Mouse (Mus musculus): ENCODE measurements at regions not wholly inside any gene's neighbourhood (a gene's known extent, or its start where the extent isn't known, plus 50 kb on each side); places are given as distances from the start of the nearest gene placed in this dataset.

DNA sequence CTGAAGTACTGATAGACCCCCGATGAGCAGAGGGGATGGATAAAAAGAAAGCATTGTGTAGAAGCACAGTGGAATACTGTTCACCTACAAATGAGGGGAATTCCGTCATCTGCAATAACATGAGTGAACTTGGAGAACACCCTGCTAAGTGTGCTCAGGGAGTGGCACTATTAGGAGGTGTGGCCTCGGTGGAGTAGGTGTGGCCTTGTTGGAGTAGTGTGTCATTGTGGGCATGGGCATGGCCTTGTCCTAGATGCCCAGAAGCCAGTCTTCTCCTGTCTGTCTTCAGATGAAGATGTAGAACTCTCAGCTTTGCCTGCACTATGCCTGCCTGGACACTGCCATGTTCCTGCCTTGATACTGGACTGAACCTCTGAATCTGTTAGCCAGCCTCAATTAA, 86.2 kb upstream of the Kl start:
- no peaks in the 10 kb centered on the region for H3K27me3 ChIP-seq (ENCODE audit: insufficient read depth, low read length)
- 95% methylated on average over 3 of the region's 3 CpGs for WGBS
- no peaks in the 10 kb centered on the region for H3K36me3 ChIP-seq (ENCODE audit: insufficient read depth, low read length)
- DNase-seq (ENCODE audit: low spot score) (no peak), ATAC-seq (replicated peaks; ENCODE audit: low FRiP score, low read depth) (no peak)
- no peak overlapping the region for H3K9ac ChIP-seq (ENCODE audit: low read depth, low read length)
- no peak overlapping the region for H3K4me3 ChIP-seq (replicated peaks; ENCODE audit: low read depth, low read length)
- no peaks in the 10 kb centered on the region for H3K4me1 ChIP-seq (replicated peaks; ENCODE audit: insufficient read depth, low read length)
- no peak overlapping the region for H3K27ac ChIP-seq
- no peak for TF ChIP-seq CTCF (IDR thresholded peaks at IDR 0.05; ENCODE audit: low read depth)
- H3K4me2 ChIP-seq (ENCODE audit: low read length), result no peak overlapping the region
- H3K9me3 ChIP-seq (replicated peaks; ENCODE audit: low read length), result no peaks in the 10 kb centered on the region

DNA sequence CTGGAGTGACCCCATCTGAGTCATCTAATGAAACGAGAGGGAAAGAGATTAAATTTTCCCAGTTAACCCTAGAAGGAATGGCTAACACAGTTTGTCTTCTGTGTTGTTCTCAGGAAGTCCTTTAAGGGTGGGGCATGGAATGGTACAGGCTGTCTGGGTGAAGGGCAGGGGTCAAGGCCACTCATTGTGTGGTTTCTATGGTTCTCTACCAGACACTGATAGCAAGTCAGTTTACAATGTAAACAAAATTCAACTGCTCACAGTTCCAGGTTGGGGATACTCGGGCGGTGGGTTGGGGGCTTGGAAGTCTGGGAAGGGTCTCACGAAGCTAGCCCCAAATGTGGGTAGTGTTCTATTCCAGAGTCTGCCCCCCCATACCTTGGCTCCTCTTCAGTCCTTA, 82.5 kb upstream of the Kl start:
- Histone ChIP-seq H3K36me3 (ENCODE audit: insufficient read depth, low read length) (no peaks in the 10 kb centered on the region), H3K4me1 (replicated peaks; ENCODE audit: insufficient read depth, low read length) (no peaks in the 10 kb centered on the region), H3K9ac (ENCODE audit: low read depth, low read length) (no peak overlapping the region), H3K4me3 (replicated peaks; ENCODE audit: low read depth, low read length) (no peak overlapping the region), H3K27ac (no peak overlapping the region), H3K4me2 (ENCODE audit: low read length) (no peak overlapping the region), H3K9me3 (replicated peaks; ENCODE audit: low read length) (no peaks in the 10 kb centered on the region), H3K27me3 (ENCODE audit: insufficient read depth, low read length) (no peaks in the 10 kb centered on the region)
- ATAC-seq (replicated peaks; ENCODE audit: low FRiP score, low read depth), result no peak
- DNase-seq (ENCODE audit: low spot score), result no peak
- no peak for TF ChIP-seq CTCF (IDR thresholded peaks at IDR 0.05; ENCODE audit: low read depth)
- WGBS, result 58% methylated on average over 4 of the region's 4 CpGs

DNA sequence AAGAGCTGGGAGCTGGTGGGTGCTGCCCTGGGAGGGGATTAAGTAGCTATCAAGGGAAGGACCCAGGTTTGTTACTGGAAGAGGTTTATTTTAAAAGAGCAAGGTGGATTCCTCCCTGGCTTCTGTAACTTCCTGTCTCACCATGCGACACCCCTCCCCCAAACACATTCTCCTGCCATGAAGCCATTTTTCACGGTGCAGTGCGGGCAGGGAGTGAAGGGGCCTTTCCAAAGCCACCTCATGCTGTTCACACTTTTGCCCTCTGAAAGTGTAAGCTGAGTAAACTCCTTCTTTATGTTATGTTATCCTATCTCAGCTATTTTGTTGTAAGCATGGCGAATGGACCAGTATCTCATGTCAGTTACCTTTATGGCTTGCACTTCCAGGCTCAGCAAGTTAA, 73.6 kb upstream of the Kl start:
- H3K27ac ChIP-seq, result peak overlapping the region; percentile 6; the same call in 1 of the 2 replicates
- no peaks in the 10 kb centered on the region for H3K27me3 ChIP-seq (ENCODE audit: insufficient read depth, low read length)
- H3K9ac ChIP-seq (ENCODE audit: low read depth, low read length), result no peak overlapping the region
- no peak for TF ChIP-seq CTCF (IDR thresholded peaks at IDR 0.05; ENCODE audit: low read depth)
- no peaks in the 10 kb centered on the region for H3K9me3 ChIP-seq (replicated peaks; ENCODE audit: low read length)
- H3K4me3 ChIP-seq (replicated peaks; ENCODE audit: low read depth, low read length), result no peak overlapping the region
- 31% methylated on average over 4 of the region's 4 CpGs for WGBS
- peak; percentile 25 for DNase-seq (ENCODE audit: low spot score)
- H3K36me3 ChIP-seq (ENCODE audit: insufficient read depth, low read length), result no peaks in the 10 kb centered on the region
- ATAC-seq (replicated peaks; ENCODE audit: low FRiP score, low read depth), result no peak
- H3K4me1 ChIP-seq (replicated peaks; ENCODE audit: insufficient read depth, low read length), result 0 out of 2 replicates have a peak, but pooled peaks cover 5% of the 10 kb centered on the region
- H3K4me2 ChIP-seq (ENCODE audit: low read length), result no peak overlapping the region

DNA sequence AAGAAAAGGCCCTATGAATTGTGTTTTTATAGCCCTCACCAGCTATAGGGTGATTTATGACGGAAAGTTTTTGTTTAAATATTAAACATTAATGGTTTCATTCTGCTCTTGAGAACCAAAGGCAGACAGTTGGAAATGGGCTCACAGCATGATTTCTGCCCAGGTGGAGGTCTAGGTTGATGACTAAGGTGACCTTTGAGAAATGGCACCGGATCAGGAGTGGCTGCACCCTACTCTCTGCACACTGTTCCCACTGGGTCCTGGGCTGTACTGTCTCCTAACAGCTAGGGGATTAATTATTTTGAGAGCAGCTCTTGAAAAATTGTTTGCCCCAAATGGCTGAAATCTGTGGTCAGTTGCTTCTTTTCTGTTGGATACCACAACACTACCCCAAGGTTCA, 68.7 kb upstream of the Kl start:
- no peak for TF ChIP-seq CTCF (IDR thresholded peaks at IDR 0.05; ENCODE audit: low read depth)
- no peak; the same call in 1 of the 2 replicates for ATAC-seq (replicated peaks; ENCODE audit: low FRiP score, low read depth)
- Histone ChIP-seq H3K4me1 (replicated peaks; ENCODE audit: insufficient read depth, low read length) (0 out of 2 replicates have a peak, but pooled peaks cover 5% of the 10 kb centered on the region), H3K9ac (ENCODE audit: low read depth, low read length) (no peak overlapping the region), H3K4me3 (replicated peaks; ENCODE audit: low read depth, low read length) (no peak overlapping the region), H3K36me3 (ENCODE audit: insufficient read depth, low read length) (no peaks in the 10 kb centered on the region), H3K9me3 (replicated peaks; ENCODE audit: low read length) (no peaks in the 10 kb centered on the region), H3K27ac (0 out of 2 replicates have a peak overlapping the region, but pooled peaks have one; percentile 56), H3K4me2 (ENCODE audit: low read length) (no peak overlapping the region), H3K27me3 (ENCODE audit: insufficient read depth, low read length) (no peaks in the 10 kb centered on the region)
- WGBS, result 50% methylated on average over 2 of the region's 2 CpGs
- peak; percentile 54 for DNase-seq (ENCODE audit: low spot score)

DNA sequence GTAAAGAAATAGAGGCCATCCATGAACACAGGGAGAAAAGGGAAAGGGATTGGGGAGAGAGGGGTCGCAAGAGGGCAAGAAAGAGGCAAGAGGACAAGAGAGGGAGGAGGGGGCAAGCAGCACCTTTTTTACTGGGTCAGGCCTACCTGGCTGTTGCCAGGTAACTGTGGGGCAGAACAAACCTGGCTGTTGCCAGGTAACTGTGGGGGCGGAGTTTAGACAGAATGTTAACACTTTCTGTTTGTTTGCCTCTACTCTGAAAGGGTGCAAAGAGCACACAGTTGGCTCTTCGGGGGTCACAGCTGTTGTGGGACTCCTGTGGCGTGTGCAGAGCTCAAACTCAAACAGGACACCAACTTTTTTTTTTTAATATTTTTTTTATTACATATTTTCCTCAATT, 62.3 kb upstream of the Kl start:
- ATAC-seq (replicated peaks; ENCODE audit: low FRiP score, low read depth) (no peak), DNase-seq (ENCODE audit: low spot score) (no peak)
- Histone ChIP-seq H3K4me3 (replicated peaks; ENCODE audit: low read depth, low read length) (no peak overlapping the region), H3K36me3 (ENCODE audit: insufficient read depth, low read length) (no peaks in the 10 kb centered on the region), H3K27ac (no peak overlapping the region), H3K27me3 (ENCODE audit: insufficient read depth, low read length) (no peaks in the 10 kb centered on the region), H3K9ac (ENCODE audit: low read depth, low read length) (no peak overlapping the region), H3K4me2 (ENCODE audit: low read length) (no peak overlapping the region), H3K9me3 (replicated peaks; ENCODE audit: low read length) (no peaks in the 10 kb centered on the region), H3K4me1 (replicated peaks; ENCODE audit: insufficient read depth, low read length) (peaks cover 9% of the 10 kb centered on the region)
- WGBS, result 84% methylated on average over 4 of the region's 4 CpGs
- TF ChIP-seq CTCF (IDR thresholded peaks at IDR 0.05; ENCODE audit: low read depth), result no peak

DNA sequence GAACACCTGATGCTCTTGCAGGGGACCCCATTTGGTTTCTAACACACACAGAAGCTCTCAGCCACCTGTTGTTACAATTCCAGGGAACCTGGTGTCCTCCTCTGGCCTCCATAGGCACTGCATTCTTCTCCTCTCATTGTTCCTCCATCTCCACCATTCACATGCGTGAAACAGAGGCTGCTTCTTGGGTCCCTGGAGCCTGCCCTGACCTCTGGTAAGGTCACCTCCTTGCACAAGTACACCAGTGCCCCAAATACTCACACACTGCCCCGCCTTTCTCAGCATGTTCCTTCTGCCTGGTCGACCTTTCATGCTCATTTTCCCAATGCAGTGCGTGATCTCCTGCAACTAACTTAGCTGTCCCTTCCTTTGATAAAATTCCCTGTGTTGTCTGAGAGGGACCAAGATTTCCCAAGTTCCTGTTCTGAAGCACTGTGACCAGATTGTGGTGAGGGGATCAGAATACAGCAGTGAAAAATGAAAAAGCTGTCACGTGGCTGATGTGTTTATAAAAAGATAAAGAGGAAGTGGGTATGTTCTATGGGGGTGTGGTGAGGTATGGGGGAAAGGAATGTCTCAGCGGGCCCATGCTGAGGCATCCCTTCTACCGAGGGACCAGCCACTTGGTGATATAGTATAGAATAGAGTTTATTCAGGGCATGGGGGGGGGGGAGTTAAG, 61.0 kb upstream of the Kl start:
- Histone ChIP-seq H3K4me2 (ENCODE audit: low read length) (no peak overlapping the region), H3K27me3 (ENCODE audit: insufficient read depth, low read length) (no peaks in the 10 kb centered on the region), H3K4me3 (replicated peaks; ENCODE audit: low read depth, low read length) (no peak overlapping the region), H3K9ac (ENCODE audit: low read depth, low read length) (no peak overlapping the region), H3K27ac (no peak overlapping the region), H3K9me3 (replicated peaks; ENCODE audit: low read length) (no peaks in the 10 kb centered on the region), H3K4me1 (replicated peaks; ENCODE audit: insufficient read depth, low read length) (peaks cover 9% of the 10 kb centered on the region), H3K36me3 (ENCODE audit: insufficient read depth, low read length) (no peaks in the 10 kb centered on the region)
- WGBS, result 82% methylated on average over 7 of the region's 7 CpGs
- DNase-seq (ENCODE audit: low spot score), result no peak
- TF ChIP-seq CTCF (IDR thresholded peaks at IDR 0.05; ENCODE audit: low read depth), result no peak
- no peak for ATAC-seq (replicated peaks; ENCODE audit: low FRiP score, low read depth)
